Mouse (Mus musculus) ES-Bruce4 (cell line): ENCODE measurements around the gene Ppp1r13b. TPM values are rescaled to one million over a fixed set of nuclear protein-coding genes. Genes with fewer than 3 reads are reported as not detected.

ENCODE experiments used
- H3K27ac ChIP-seq: 2 replicates; pipeline ENCODE4 v1.5.1; 2012; ENCODE audit warnings: low read length, inconsistent platforms; ENCODE audit not compliant: insufficient read depth
- H3K27me3 ChIP-seq: 2 replicates; pipeline ENCODE4 v1.6.1; 2012; ENCODE audit warnings: mild to moderate bottlenecking, low read length, inconsistent platforms; ENCODE audit not compliant: control insufficient read depth, poor library complexity, insufficient read depth, severe bottlenecking
- H3K36me3 ChIP-seq: 2 replicates; pipeline ENCODE4 v1.6.1; 2012; ENCODE audit warnings: inconsistent platforms, mild to moderate bottlenecking, low read length, moderate library complexity; ENCODE audit not compliant: control insufficient read depth, poor library complexity, insufficient read depth, severe bottlenecking
- H3K4me1 ChIP-seq: one replicate; pipeline ENCODE4 v1.8.1; 2011; ENCODE audit warnings: low read length; ENCODE audit not compliant: control insufficient read depth, insufficient read depth
- H3K4me3 ChIP-seq: 2 replicates; pipeline ENCODE4 v1.5.1; 2011; ENCODE audit warnings: low read depth, mild to moderate bottlenecking, low read length
- H3K9ac ChIP-seq: 2 replicates; pipeline ENCODE4 v1.6.1; 2012; ENCODE audit warnings: low read depth, mild to moderate bottlenecking, inconsistent platforms; ENCODE audit not compliant: poor library complexity, severe bottlenecking
- H3K9me3 ChIP-seq: replicated peaks from 2 replicates; pipeline ENCODE4 v1.6.1; 2012; ENCODE audit warnings: mild to moderate bottlenecking, low read length, inconsistent platforms; ENCODE audit not compliant: control insufficient read depth, poor library complexity, insufficient read depth, severe bottlenecking
- CTCF ChIP-seq: IDR thresholded peaks from one replicate; pipeline ENCODE4 v1.8.1; 2011; ENCODE audit warnings: low read depth, low read length
- EP300 ChIP-seq: IDR thresholded peaks from 2 replicates; pipeline ENCODE4 v1.6.1; 2011; ENCODE audit warnings: low read depth, low read length; ENCODE audit not compliant: insufficient read depth
- POLR2A ChIP-seq: IDR thresholded peaks from one replicate; pipeline ENCODE4 v1.8.1; 2011; ENCODE audit warnings: low read length; ENCODE audit not compliant: insufficient read depth
- polyA plus RNA-seq: library from polyadenylated mRNA; stranded (reverse); fragments of >200 nt; gene quantifications from 2 replicates; pipeline ENCODE4 v1.2.4, GENCODE M21; 2011; ENCODE audit warnings: low read depth; ENCODE audit not compliant: missing spikeins, insufficient read depth, insufficient read length

Gene Ppp1r13b
- polyA plus RNA-seq, 1 experiment: 8.9 TPM

- no peaks in the 10 kb centered on the region for H3K27me3 ChIP-seq
- TF ChIP-seq CTCF (no peak), POLR2A (no peak), EP300 (no peak)
- H3K9me3 ChIP-seq: no peaks in the 10 kb centered on the region
- no peak overlapping the region for H3K4me3 ChIP-seq
- H3K9ac ChIP-seq: no peak overlapping the region
- no peaks in the 10 kb centered on the region for H3K36me3 ChIP-seq
- no peaks in the 10 kb centered on the region for H3K4me1 ChIP-seq
- no peak overlapping the region for H3K27ac ChIP-seq
Measured at GRCm38 (mm10) chr12:111848300-111848798, 59.6 kb downstream of the Ppp1r13b start.

- no peaks in the 10 kb centered on the region for H3K27me3 ChIP-seq
- no peaks in the 10 kb centered on the region for H3K36me3 ChIP-seq
- no peak overlapping the region for H3K9ac ChIP-seq
- no peaks in the 10 kb centered on the region for H3K4me1 ChIP-seq
- H3K9me3 ChIP-seq: no peaks in the 10 kb centered on the region
- no peak overlapping the region for H3K4me3 ChIP-seq
- no peak overlapping the region for H3K27ac ChIP-seq
- no peak for TF ChIP-seq CTCF
- TF ChIP-seq EP300: no peak
- TF ChIP-seq POLR2A: no peak
Measured at GRCm38 (mm10) chr12:111846815-111847214, 61.1 kb downstream of the Ppp1r13b start.

- Histone ChIP-seq H3K4me3 (no peak overlapping the region), H3K4me1 (no peaks in the 10 kb centered on the region), H3K27ac (no peak overlapping the region), H3K36me3 (no peaks in the 10 kb centered on the region), H3K27me3 (no peaks in the 10 kb centered on the region), H3K9ac (no peak overlapping the region), H3K9me3 (no peaks in the 10 kb centered on the region)
- TF ChIP-seq EP300 (no peak), POLR2A (no peak), CTCF (no peak)
Measured at GRCm38 (mm10) chr12:111845953-111846352, 62.0 kb downstream of the Ppp1r13b start.

GRCm38 (mm10) chr12:111843470-111843869, 64.4 kb downstream of the Ppp1r13b start:
- TF ChIP-seq CTCF: no peak
- no peak for TF ChIP-seq POLR2A
- TF ChIP-seq EP300: no peak
- H3K4me1 ChIP-seq: no peaks in the 10 kb centered on the region
- no peaks in the 10 kb centered on the region for H3K36me3 ChIP-seq
- no peaks in the 10 kb centered on the region for H3K27me3 ChIP-seq
- H3K9ac ChIP-seq: no peak overlapping the region
- no peaks in the 10 kb centered on the region for H3K9me3 ChIP-seq
- H3K4me3 ChIP-seq: no peak overlapping the region
- H3K27ac ChIP-seq: no peak overlapping the region

- H3K9me3 ChIP-seq: no peaks in the 10 kb centered on the region
- TF ChIP-seq POLR2A (no peak), EP300 (no peak), CTCF (no peak)
Measured at GRCm38 (mm10) chr12:111842565-111843433, 65.1 kb downstream of the Ppp1r13b start.

GRCm38 (mm10) chr12:111833457-111833856, 74.5 kb downstream of the Ppp1r13b start:
- Histone ChIP-seq H3K4me3 (no peak overlapping the region), H3K4me1 (no peaks in the 10 kb centered on the region), H3K27me3 (no peaks in the 10 kb centered on the region), H3K27ac (no peak overlapping the region), H3K9me3 (no peaks in the 10 kb centered on the region), H3K36me3 (0 out of 2 replicates have a peak, but pooled peaks cover 2% of the 10 kb centered on the region), H3K9ac (no peak overlapping the region)
- no peak for TF ChIP-seq EP300
- TF ChIP-seq CTCF: no peak
- TF ChIP-seq POLR2A: no peak

More at GRCm38 (mm10) chr12:111842565-111843433, 65.1 kb downstream of the Ppp1r13b start:
- H3K27me3 ChIP-seq: no peaks in the 10 kb centered on the region
- H3K36me3 ChIP-seq: no peaks in the 10 kb centered on the region
- H3K27ac ChIP-seq: no peak overlapping the region
- H3K4me1 ChIP-seq: no peaks in the 10 kb centered on the region
- no peak overlapping the region for H3K4me3 ChIP-seq
- H3K9ac ChIP-seq: no peak overlapping the region
